Mouse (Mus musculus) E14TG2a.4 (cell line): ENCODE measurements around the gene Wdr82.

Source experiments
- CTCF ChIP-seq: conservative IDR thresholded peaks from 2 replicates; pipeline ENCODE4 v1.5.1; 2014; ENCODE audit warnings: low read length
- NANOG ChIP-seq: IDR thresholded peaks from 2 replicates; pipeline ENCODE4 v1.6.1; 2014; ENCODE audit warnings: borderline replicate concordance, low read length, mixed read lengths

GRCm38 (mm10) chr9:106145582-106145981 is 25.1 kb upstream of the Wdr82 start:
- TF ChIP-seq CTCF (no peak), NANOG (no peak)
